Mouse (Mus musculus) liver, adult 2 months (tissue): ENCODE measurements around the gene Ccdc57. TPM values are rescaled to one million over a fixed set of nuclear protein-coding genes. Genes with fewer than 3 reads are reported as not detected.
A peak's percentile ranks its signal among the peaks of the same experiment; 100 is the strongest.
"Not testable (repeated sequence)": the region's sequence is repeated elsewhere in the genome, so short reads cannot be mapped to it uniquely, and the experiment has no call there.

ENCODE experiments used
- DNase-seq: peaks from one replicate; pipeline ENCODE4 v3.0.0-alpha.2; 2011; ENCODE audit warnings: low read depth, low spot score; ENCODE audit errors: extremely low read depth
- H3K27ac ChIP-seq: fragments of 200-500 bp; replicated peaks from 2 replicates; pipeline ENCODE4 v1.5.1; 2012; ENCODE audit warnings: low read depth, mild to moderate bottlenecking, control low read depth, inconsistent platforms, low read length; ENCODE audit not compliant: insufficient read depth
- H3K27me3 ChIP-seq: fragments of 200-500 bp; 2 replicates; pipeline ENCODE4 v1.6.1; 2012; ENCODE audit warnings: mild to moderate bottlenecking, moderate library complexity, low read length, inconsistent platforms; ENCODE audit not compliant: control insufficient read depth, insufficient read depth
- H3K36me3 ChIP-seq: fragments of 200-500 bp; 2 replicates; pipeline ENCODE4 v1.6.1; 2012; ENCODE audit warnings: low read length, inconsistent platforms; ENCODE audit not compliant: control insufficient read depth, insufficient read depth
- H3K4me1 ChIP-seq: fragments of 200-500 bp; 2 replicates; pipeline ENCODE4 v1.6.1; 2011; ENCODE audit warnings: low read length; ENCODE audit not compliant: control insufficient read depth, insufficient read depth
- H3K4me3 ChIP-seq: fragments of 200-500 bp; 2 replicates; pipeline ENCODE4 v1.5.1; 2011; ENCODE audit warnings: low read depth, mild to moderate bottlenecking, control low read depth, low read length, moderate library complexity; ENCODE audit not compliant: insufficient read depth
- H3K79me2 ChIP-seq: fragments of 200-500 bp; 2 replicates; pipeline ENCODE4 v1.6.1; 2012; ENCODE audit warnings: inconsistent platforms, mild to moderate bottlenecking, low read length, moderate library complexity; ENCODE audit not compliant: control insufficient read depth, insufficient read depth
- H3K9ac ChIP-seq: fragments of 200-500 bp; 2 replicates; pipeline ENCODE4 v1.6.1; 2012; ENCODE audit warnings: low read depth, mild to moderate bottlenecking, control low read depth, inconsistent platforms, low read length
- CTCF ChIP-seq: fragments of 200-500 bp; IDR thresholded peaks from 2 replicates; pipeline ENCODE4 v1.5.1; 2011; ENCODE audit warnings: low read depth, low read length, control low read depth
- POLR2A ChIP-seq: fragments of 200-500 bp; IDR thresholded peaks from 2 replicates; pipeline ENCODE4 v1.6.1; 2011; ENCODE audit warnings: low read length, control low read depth; ENCODE audit not compliant: insufficient read depth; ENCODE audit errors: extremely low read depth
- WGBS: fragments of 180-500 bp; shearing (Covaris S2); methylation state at CpG from one replicate; pipeline ENCODE4 v1.1.7; 2018; 5-methylcytosine and 5-hydroxymethylcytosine counted together
- polyA plus RNA-seq: library from polyadenylated mRNA; depleted of rRNA; stranded (reverse); fragments of >200 nt; gene quantifications from 2 replicates; pipeline ENCODE4 v1.2.3, GENCODE M21; 2012; rRNA removed
- total RNA-seq: library from RNA; depleted of rRNA; stranded (reverse); fragments of >200 nt; gene quantifications from 2 replicates; pipeline ENCODE4 v1.2.3, GENCODE M21; 2014; rRNA removed

Gene Ccdc57
- total and polyA plus RNA-seq, 2 experiments = 1.1 to 2.3 TPM

DNA sequence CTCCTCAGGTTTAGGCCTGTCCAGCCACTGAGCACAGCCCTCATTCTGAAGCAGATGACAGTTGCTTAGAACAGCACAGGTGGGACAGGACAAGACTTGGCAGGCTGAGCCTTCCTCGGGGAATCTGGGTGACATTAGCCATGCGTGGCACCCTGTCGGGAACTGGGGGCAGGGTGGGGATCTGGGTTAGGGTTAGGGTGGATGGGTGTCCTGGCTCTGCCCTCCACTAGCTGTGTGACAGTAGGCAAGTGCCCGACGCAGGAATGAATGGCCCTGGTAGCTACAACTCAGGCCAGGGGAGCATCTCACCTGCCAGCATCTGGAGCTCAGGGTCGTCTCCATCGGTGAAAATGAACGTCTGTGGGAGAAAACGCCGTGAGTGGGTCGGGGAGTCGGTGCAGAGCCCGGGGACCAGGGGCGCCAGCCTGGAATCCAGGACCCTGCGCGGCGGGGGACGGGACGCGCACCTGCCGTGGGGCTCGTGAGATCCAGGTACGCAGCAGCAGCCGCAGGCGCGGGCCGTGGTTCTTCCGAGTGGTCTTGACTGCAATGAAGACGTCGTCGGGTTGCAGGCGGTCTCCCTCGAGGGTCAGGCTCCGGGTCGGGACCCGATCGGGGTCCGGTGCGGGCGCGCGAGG, 149.1 kb downstream of the Ccdc57 start:
- Histone ChIP-seq H3K27me3 (no peaks in the 10 kb centered on the region), H3K4me3 (peak overlapping the region; percentile 65), H3K9ac (peak overlapping the region; percentile 90), H3K27ac (peak overlapping the region; percentile 35), H3K36me3 (0 out of 2 replicates have a peak, but pooled peaks cover 2% of the 10 kb centered on the region), H3K79me2 (peaks cover 4% of the 10 kb centered on the region; the same call in 1 of the 2 replicates), H3K4me1 (peaks cover 12% of the 10 kb centered on the region)
- DNase-seq = no peak
- WGBS = 2% methylated on average over 42 of the region's 42 CpGs
- TF ChIP-seq POLR2A (no peak), CTCF (no peak)

DNA sequence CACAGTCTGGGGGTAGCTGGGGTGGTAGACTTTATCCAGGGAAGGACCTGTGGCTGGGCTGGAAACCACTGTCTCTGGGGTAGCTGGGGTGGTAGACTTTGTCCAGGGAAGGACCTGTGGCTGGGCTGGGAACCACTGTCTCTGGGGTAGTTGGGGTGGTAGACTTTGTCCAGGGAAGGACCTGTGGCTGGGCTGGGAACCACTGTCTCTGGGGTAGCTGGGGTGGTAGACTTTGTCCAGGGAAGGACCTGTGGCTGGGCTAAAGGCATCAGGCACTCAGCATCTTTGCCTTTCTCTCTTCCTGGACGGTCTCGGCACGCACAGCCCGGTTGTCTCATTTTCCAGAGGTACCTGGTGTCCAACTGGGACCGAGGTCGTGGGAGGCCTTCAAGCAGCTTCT, 151.3 kb downstream of the Ccdc57 start:
- WGBS = 97% methylated on average over 6 of the region's 6 CpGs
- not testable (repeated sequence) for H3K27ac ChIP-seq, H3K4me3 ChIP-seq, DNase-seq, H3K79me2 ChIP-seq, H3K9ac ChIP-seq, H3K27me3 ChIP-seq, H3K36me3 ChIP-seq
- H3K4me1 ChIP-seq = peaks cover 12% of the 10 kb centered on the region

DNA sequence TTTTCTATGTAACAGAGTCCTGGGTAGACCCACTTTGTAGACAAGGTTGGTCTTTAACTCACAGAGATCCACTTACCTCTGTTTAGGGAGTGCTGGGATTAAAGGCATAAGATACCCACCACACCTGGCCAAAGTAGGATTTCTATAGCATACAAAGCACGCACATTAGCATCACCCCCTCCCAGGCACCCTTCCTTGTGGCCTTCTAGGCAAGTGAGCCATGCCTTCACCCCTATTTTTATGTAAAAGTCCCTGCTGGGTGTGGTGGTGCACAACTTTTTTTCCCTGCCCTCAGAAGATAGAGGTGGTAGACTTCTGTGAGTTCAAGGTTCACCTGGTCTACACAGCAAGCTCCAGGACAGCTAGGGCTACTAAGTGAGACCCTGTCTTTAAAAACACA, 152.8 kb downstream of the Ccdc57 start:
- no peak for DNase-seq
- TF ChIP-seq CTCF (no peak), POLR2A (no peak)
- no peak overlapping the region for H3K4me3 ChIP-seq
- 98% methylated on average over 1 of the region's 1 CpGs for WGBS
- H3K9ac ChIP-seq = no peak overlapping the region
- H3K79me2 ChIP-seq = peaks cover 3% of the 10 kb centered on the region; the same call in 1 of the 2 replicates
- no peaks in the 10 kb centered on the region for H3K27me3 ChIP-seq
- H3K36me3 ChIP-seq = no peaks in the 10 kb centered on the region
- peaks cover 6% of the 10 kb centered on the region for H3K4me1 ChIP-seq
- H3K27ac ChIP-seq = no peak overlapping the region

DNA sequence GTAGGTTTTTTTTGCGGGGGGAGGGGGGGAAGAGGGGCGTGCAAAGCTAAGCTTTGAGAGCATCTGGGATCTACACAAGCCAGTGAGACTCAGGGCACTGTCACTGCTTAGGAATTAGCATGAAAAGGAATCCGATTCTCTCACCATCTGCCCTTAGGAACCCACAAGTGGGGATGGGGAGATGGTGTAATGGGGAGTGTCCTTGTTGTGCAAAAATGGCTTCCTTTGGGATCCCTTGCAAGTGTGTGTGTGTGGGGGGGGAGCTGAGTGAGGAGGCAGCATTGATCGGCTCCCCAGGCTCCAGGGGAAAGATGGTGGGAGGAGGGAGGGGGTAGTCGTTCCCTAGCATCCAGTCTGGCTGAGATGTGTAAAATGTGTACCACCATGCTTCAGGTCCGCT, 155.5 kb downstream of the Ccdc57 start:
- Histone ChIP-seq H3K4me1 (no peaks in the 10 kb centered on the region), H3K9ac (no peak overlapping the region), H3K27ac (no peak overlapping the region), H3K79me2 (no peaks in the 10 kb centered on the region), H3K36me3 (no peaks in the 10 kb centered on the region), H3K4me3 (no peak overlapping the region), H3K27me3 (no peaks in the 10 kb centered on the region)
- DNase-seq = no peak
- 44% methylated on average over 6 of the region's 6 CpGs for WGBS
- TF ChIP-seq CTCF = no peak
- no peak for TF ChIP-seq POLR2A

Other genes with a start within 250 kb of the Ccdc57 start
- gene Cenpx, start 219.1 kb downstream of the Ccdc57 start, total RNA-seq = 20.3 and 20.5 TPM in 2 replicates
- 63.4 and 74.6 TPM in 2 replicates for gene Cenpx, start 219.1 kb downstream of the Ccdc57 start, polyA plus RNA-seq
- 4.4 and 5.1 TPM in 2 replicates for gene Lrrc45, start 218.9 kb downstream of the Ccdc57 start, total RNA-seq
- gene Lrrc45, start 218.9 kb downstream of the Ccdc57 start, polyA plus RNA-seq = 7.4 and 9.8 TPM in 2 replicates
- gene Rac3, start 211.4 kb downstream of the Ccdc57 start, total RNA-seq = 0.20 and 0.55 TPM in 2 replicates
- gene Rac3, start 211.4 kb downstream of the Ccdc57 start, polyA plus RNA-seq = 0.72 and 1.1 TPM in 2 replicates
- gene Dcxr, start 205.6 kb downstream of the Ccdc57 start, total RNA-seq = 215 and 230 TPM in 2 replicates
- 512 and 554 TPM in 2 replicates for gene Dcxr, start 205.6 kb downstream of the Ccdc57 start, polyA plus RNA-seq
- not detected in 2 replicates for gene Cbr2, start 200.8 kb downstream of the Ccdc57 start, total RNA-seq
- gene Cbr2, start 200.8 kb downstream of the Ccdc57 start, polyA plus RNA-seq = 0.28 and 0.86 TPM in 2 replicates
- gene Hmga1b, start 170.1 kb downstream of the Ccdc57 start, total RNA-seq = 0.54 and 0.55 TPM in 2 replicates
- gene Hmga1b, start 170.1 kb downstream of the Ccdc57 start, polyA plus RNA-seq = 0.07 and 0.12 TPM in 2 replicates
- 3.1 and 5.7 TPM in 2 replicates for gene Rfng, start 148.7 kb downstream of the Ccdc57 start, total RNA-seq
- gene Rfng, start 148.7 kb downstream of the Ccdc57 start, polyA plus RNA-seq = 25.1 and 28.3 TPM in 2 replicates
- 81.9 and 89.7 TPM in 2 replicates for gene Gps1, start 148.6 kb downstream of the Ccdc57 start, total RNA-seq
- 97.9 and 99.5 TPM in 2 replicates for gene Gps1, start 148.6 kb downstream of the Ccdc57 start, polyA plus RNA-seq
- gene Dus1l, start 136.5 kb downstream of the Ccdc57 start, total RNA-seq = 52.1 and 52.4 TPM in 2 replicates
- 69.7 and 70.6 TPM in 2 replicates for gene Dus1l, start 136.5 kb downstream of the Ccdc57 start, polyA plus RNA-seq
- 198 and 203 TPM in 2 replicates for gene Fasn, start 108.3 kb downstream of the Ccdc57 start, total RNA-seq
- gene Fasn, start 108.3 kb downstream of the Ccdc57 start, polyA plus RNA-seq = 639 and 935 TPM in 2 replicates
- gene Slc16a3, start 15.6 kb upstream of the Ccdc57 start, total RNA-seq = 0.28 and 0.47 TPM in 2 replicates
- gene Slc16a3, start 15.6 kb upstream of the Ccdc57 start, polyA plus RNA-seq = 0.51 and 0.52 TPM in 2 replicates
- 28.3 and 31.8 TPM in 2 replicates for gene Csnk1d, start 58.5 kb upstream of the Ccdc57 start, total RNA-seq
- 34.2 and 36.4 TPM in 2 replicates for gene Csnk1d, start 58.5 kb upstream of the Ccdc57 start, polyA plus RNA-seq
- 0.20 and 0.55 TPM in 2 replicates for gene Cd7, start 106.5 kb upstream of the Ccdc57 start, total RNA-seq
- gene Cd7, start 106.5 kb upstream of the Ccdc57 start, polyA plus RNA-seq = 1.5 and 3.4 TPM in 2 replicates
- not detected in 2 replicates for gene Sectm1b, start 130.7 kb upstream of the Ccdc57 start, total RNA-seq
- gene Sectm1b, start 130.7 kb upstream of the Ccdc57 start, polyA plus RNA-seq = 0.11 and 0.18 TPM in 2 replicates
- gene Sectm1a, start 148.3 kb upstream of the Ccdc57 start, total RNA-seq = 0.55 and 0.67 TPM in 2 replicates
- gene Sectm1a, start 148.3 kb upstream of the Ccdc57 start, polyA plus RNA-seq = 0.76 and 0.81 TPM in 2 replicates
- not detected in 2 replicates for gene Tex19.2, start 185.8 kb upstream of the Ccdc57 start, total RNA-seq
- not detected in 2 replicates for gene Tex19.2, start 185.8 kb upstream of the Ccdc57 start, polyA plus RNA-seq
- not detected in 2 replicates for gene Tex19.1, start 213.3 kb upstream of the Ccdc57 start, total RNA-seq
- gene Tex19.1, start 213.3 kb upstream of the Ccdc57 start, polyA plus RNA-seq = not detected in 2 replicates
- not detected in 2 replicates for gene Uts2r, start 227.4 kb upstream of the Ccdc57 start, total RNA-seq
- not detected in 2 replicates for gene Uts2r, start 227.4 kb upstream of the Ccdc57 start, polyA plus RNA-seq